Mouse (Mus musculus): ENCODE results near the gene Tbc1d1. TPM values are rescaled to one million over a fixed set of nuclear protein-coding genes. Genes with fewer than 3 reads are reported as not detected.
A peak's percentile ranks its signal among the peaks of the same experiment; 100 is the strongest.

Gene Tbc1d1
- polyA plus RNA-seq (2016; fragmentation: Nextera tagmentation; extraction: Ambion mirVana) = 36.4 and 38.3 TPM in 2 replicates

GRCm38 (mm10) chr5:64155861-64156550 lies at the start of gene Tbc1d1:
Tbc1d1 (plus strand) TSS chr5:64156305.
- Histone ChIP-seq H3K9ac (peak within 1 kb of the TSS; percentile 50; the same call in 1 of the 2 replicates), H3K4me3 (peak within 1 kb of the TSS; percentile 23; the same call in 1 of the 2 replicates), H3K4me2 (peak within 1 kb of the TSS; percentile 57), H3K27ac (ENCODE audit: poor library complexity, severe bottlenecking) (peak within 1 kb of the TSS; percentile 80), H3K9me3 (replicated peaks) (no peaks in the 10 kb centered on the region), H3K27me3 (replicated peaks) (0 out of 2 replicates have a peak, but pooled peaks cover 4% of the 10 kb centered on the region), H3K4me1 (replicated peaks) (peaks cover 38% of the 10 kb centered on the region), H3K36me3 (no peaks in the 10 kb centered on the region)
- ATAC-seq (ENCODE audit: insufficient number of reproducible peaks, low FRiP score) = peak; percentile 77
- WGBS = 10% methylated on average over 11 of the region's 11 CpGs

GRCm38 (mm10) chr5:64107596-64108289 lies 48.4 kb upstream of the Tbc1d1 start:
- ATAC-seq (ENCODE audit: insufficient number of reproducible peaks, low FRiP score) = no peak
- Histone ChIP-seq H3K4me1 (replicated peaks) (no peaks in the 10 kb centered on the region), H3K27me3 (replicated peaks) (no peaks in the 10 kb centered on the region), H3K9me3 (replicated peaks) (no peaks in the 10 kb centered on the region), H3K9ac (no peak overlapping the region), H3K27ac (ENCODE audit: poor library complexity, severe bottlenecking) (no peak overlapping the region), H3K4me2 (no peak overlapping the region), H3K36me3 (peaks cover 77% of the 10 kb centered on the region), H3K4me3 (no peak overlapping the region)
- WGBS = 88% methylated on average over 11 of the region's 11 CpGs

- no peak overlapping the region for H3K9ac ChIP-seq
- H3K9me3 ChIP-seq (replicated peaks) = no peaks in the 10 kb centered on the region
- H3K27me3 ChIP-seq (replicated peaks) = no peaks in the 10 kb centered on the region
- 64% methylated on average over 3 of the region's 3 CpGs for WGBS
- no peak overlapping the region for H3K4me2 ChIP-seq
- H3K36me3 ChIP-seq = peaks cover 76% of the 10 kb centered on the region
- H3K27ac ChIP-seq (ENCODE audit: poor library complexity, severe bottlenecking) = no peak overlapping the region
- ATAC-seq (ENCODE audit: insufficient number of reproducible peaks, low FRiP score) = no peak
- no peak overlapping the region for H3K4me3 ChIP-seq
- no peaks in the 10 kb centered on the region for H3K4me1 ChIP-seq (replicated peaks)
Measured at GRCm38 (mm10) chr5:64109217-64109616, 46.9 kb upstream of the Tbc1d1 start.

GRCm38 (mm10) chr5:64112360-64112759 lies 43.7 kb upstream of the Tbc1d1 start:
- 72% methylated on average over 3 of the region's 3 CpGs for WGBS
- peaks cover 83% of the 10 kb centered on the region for H3K36me3 ChIP-seq

GRCm38 (mm10) chr5:64114210-64114609 lies 41.9 kb upstream of the Tbc1d1 start:
- peaks cover 12% of the 10 kb centered on the region; the same call in 1 of the 2 replicates for H3K9me3 ChIP-seq (replicated peaks)
- H3K4me2 ChIP-seq = no peak overlapping the region
- H3K4me3 ChIP-seq = no peak overlapping the region
- H3K27ac ChIP-seq (ENCODE audit: poor library complexity, severe bottlenecking) = no peak overlapping the region
- H3K27me3 ChIP-seq (replicated peaks) = no peaks in the 10 kb centered on the region
- H3K4me1 ChIP-seq (replicated peaks) = no peaks in the 10 kb centered on the region
- H3K9ac ChIP-seq = no peak overlapping the region
- 84% methylated on average over 6 of the region's 6 CpGs for WGBS
- ATAC-seq (ENCODE audit: insufficient number of reproducible peaks, low FRiP score) = no peak
- peaks cover 71% of the 10 kb centered on the region for H3K36me3 ChIP-seq

More at GRCm38 (mm10) chr5:64112360-64112759, 43.7 kb upstream of the Tbc1d1 start:
- H3K27ac ChIP-seq (ENCODE audit: poor library complexity, severe bottlenecking) = no peak overlapping the region
- H3K4me1 ChIP-seq (replicated peaks) = no peaks in the 10 kb centered on the region
- no peak overlapping the region for H3K9ac ChIP-seq
- no peak overlapping the region for H3K4me3 ChIP-seq
- H3K27me3 ChIP-seq (replicated peaks) = no peaks in the 10 kb centered on the region
- H3K9me3 ChIP-seq (replicated peaks) = peaks cover 12% of the 10 kb centered on the region; the same call in 1 of the 2 replicates
- H3K4me2 ChIP-seq = no peak overlapping the region
- ATAC-seq (ENCODE audit: insufficient number of reproducible peaks, low FRiP score) = no peak

GRCm38 (mm10) chr5:64117191-64117590 lies 38.9 kb upstream of the Tbc1d1 start:
- 79% methylated on average over 1 of the region's 1 CpGs for WGBS
- no peaks in the 10 kb centered on the region for H3K4me1 ChIP-seq (replicated peaks)
- no peak overlapping the region for H3K9ac ChIP-seq

GRCm38 (mm10) chr5:64125783-64126182 lies 30.3 kb upstream of the Tbc1d1 start:
- no peak overlapping the region for H3K27ac ChIP-seq (ENCODE audit: poor library complexity, severe bottlenecking)
- peaks cover 37% of the 10 kb centered on the region for H3K36me3 ChIP-seq
- H3K9ac ChIP-seq = no peak overlapping the region
- no peak for ATAC-seq (ENCODE audit: insufficient number of reproducible peaks, low FRiP score)
- no peaks in the 10 kb centered on the region for H3K4me1 ChIP-seq (replicated peaks)
- H3K9me3 ChIP-seq (replicated peaks) = no peaks in the 10 kb centered on the region
- no peak overlapping the region for H3K4me3 ChIP-seq
- WGBS = 76% methylated on average over 5 of the region's 5 CpGs
- H3K27me3 ChIP-seq (replicated peaks) = no peaks in the 10 kb centered on the region
- H3K4me2 ChIP-seq = no peak overlapping the region

More at GRCm38 (mm10) chr5:64117191-64117590, 38.9 kb upstream of the Tbc1d1 start:
- H3K4me2 ChIP-seq = no peak overlapping the region
- H3K27me3 ChIP-seq (replicated peaks) = no peaks in the 10 kb centered on the region
- no peak overlapping the region for H3K27ac ChIP-seq (ENCODE audit: poor library complexity, severe bottlenecking)
- no peak for ATAC-seq (ENCODE audit: insufficient number of reproducible peaks, low FRiP score)
- peaks cover 46% of the 10 kb centered on the region for H3K36me3 ChIP-seq
- no peak overlapping the region for H3K4me3 ChIP-seq
- H3K9me3 ChIP-seq (replicated peaks) = peaks cover 12% of the 10 kb centered on the region; the same call in 1 of the 2 replicates

GRCm38 (mm10) chr5:64131550-64131949 lies 24.6 kb upstream of the Tbc1d1 start:
- 59% methylated on average over 5 of the region's 5 CpGs for WGBS
- no peak for ATAC-seq (ENCODE audit: insufficient number of reproducible peaks, low FRiP score)
- no peak overlapping the region for H3K4me3 ChIP-seq
- no peak overlapping the region for H3K27ac ChIP-seq (ENCODE audit: poor library complexity, severe bottlenecking)
- no peaks in the 10 kb centered on the region for H3K9me3 ChIP-seq (replicated peaks)
- no peaks in the 10 kb centered on the region for H3K4me1 ChIP-seq (replicated peaks)
- peaks cover 24% of the 10 kb centered on the region for H3K36me3 ChIP-seq
- H3K27me3 ChIP-seq (replicated peaks) = no peaks in the 10 kb centered on the region
- no peak overlapping the region for H3K4me2 ChIP-seq
- H3K9ac ChIP-seq = no peak overlapping the region

- Histone ChIP-seq H3K9ac (no peak overlapping the region), H3K4me3 (no peak overlapping the region), H3K4me2 (no peak overlapping the region), H3K36me3 (peaks cover 6% of the 10 kb centered on the region; the same call in 1 of the 2 replicates), H3K4me1 (replicated peaks) (no peaks in the 10 kb centered on the region), H3K27me3 (replicated peaks) (no peaks in the 10 kb centered on the region), H3K27ac (ENCODE audit: poor library complexity, severe bottlenecking) (no peak overlapping the region), H3K9me3 (replicated peaks) (no peaks in the 10 kb centered on the region)
- WGBS = 82% methylated on average over 4 of the region's 4 CpGs
- no peak for ATAC-seq (ENCODE audit: insufficient number of reproducible peaks, low FRiP score)
Measured at GRCm38 (mm10) chr5:64133901-64134300, 22.2 kb upstream of the Tbc1d1 start.

GRCm38 (mm10) chr5:64136325-64136724 lies 19.8 kb upstream of the Tbc1d1 start:
- no peak overlapping the region for H3K27ac ChIP-seq (ENCODE audit: poor library complexity, severe bottlenecking)
- H3K36me3 ChIP-seq = no peaks in the 10 kb centered on the region
- ATAC-seq (ENCODE audit: insufficient number of reproducible peaks, low FRiP score) = no peak
- no peaks in the 10 kb centered on the region for H3K27me3 ChIP-seq (replicated peaks)
- no peak overlapping the region for H3K9ac ChIP-seq
- no peak overlapping the region for H3K4me3 ChIP-seq
- H3K4me2 ChIP-seq = no peak overlapping the region
- H3K4me1 ChIP-seq (replicated peaks) = no peaks in the 10 kb centered on the region
- 67% methylated on average over 5 of the region's 5 CpGs for WGBS
- H3K9me3 ChIP-seq (replicated peaks) = no peaks in the 10 kb centered on the region

- H3K9ac ChIP-seq = no peak overlapping the region
- WGBS = 77% methylated on average over 3 of the region's 3 CpGs
- no peak for ATAC-seq (ENCODE audit: insufficient number of reproducible peaks, low FRiP score)
- no peak overlapping the region for H3K4me2 ChIP-seq
- H3K27me3 ChIP-seq (replicated peaks) = no peaks in the 10 kb centered on the region
- no peak overlapping the region for H3K4me3 ChIP-seq
- no peaks in the 10 kb centered on the region for H3K9me3 ChIP-seq (replicated peaks)
- H3K27ac ChIP-seq (ENCODE audit: poor library complexity, severe bottlenecking) = no peak overlapping the region
- H3K36me3 ChIP-seq = no peaks in the 10 kb centered on the region
- no peaks in the 10 kb centered on the region for H3K4me1 ChIP-seq (replicated peaks)
Measured at GRCm38 (mm10) chr5:64140202-64140601, 15.9 kb upstream of the Tbc1d1 start.
